Mouse (Mus musculus) hindbrain, embryonic 16.5 days (tissue): Measurements from ENCODE around the gene Hopx. TPM values are rescaled to one million over a fixed set of nuclear protein-coding genes. Genes with fewer than 3 reads are reported as not detected.
"Not testable (repeated sequence)": the region's sequence is repeated elsewhere in the genome, so short reads cannot be mapped to it uniquely, and the experiment has no call there.

ENCODE experiments used
- ATAC-seq: fragments of 200-750 bp; cut with Nextera tagmentation; 2 replicates; pipeline ENCODE4 v1.8.0; 2017; ENCODE audit warnings: moderate TSS enrichment, moderate library complexity
- H3K27ac ChIP-seq: fragments of 300-500 bp; sonication (generic); 2 replicates; pipeline ENCODE4 v1.5.1; 2014; ENCODE audit warnings: low read depth, mild to moderate bottlenecking, control low read depth, low read length, moderate library complexity
- H3K27me3 ChIP-seq: fragments of 300-500 bp; sonication (generic); replicated peaks from 2 replicates; pipeline ENCODE4 v1.6.1; 2014; ENCODE audit warnings: low read length; ENCODE audit not compliant: control insufficient read depth, insufficient read depth
- H3K36me3 ChIP-seq: fragments of 300-500 bp; sonication (generic); 2 replicates; pipeline ENCODE4 v1.6.1; 2014; ENCODE audit warnings: mild to moderate bottlenecking, low read length, moderate library complexity, mixed read lengths; ENCODE audit not compliant: control insufficient read depth, insufficient read depth
- H3K4me1 ChIP-seq: fragments of 300-500 bp; sonication (generic); 2 replicates; pipeline ENCODE4 v1.6.1; 2014; ENCODE audit warnings: low read depth, low read length; ENCODE audit not compliant: control insufficient read depth, insufficient read depth
- H3K4me2 ChIP-seq: fragments of 300-500 bp; sonication (generic); 2 replicates; pipeline ENCODE4 v1.6.1; 2014; ENCODE audit warnings: mild to moderate bottlenecking, low read length, control low read depth, moderate library complexity
- H3K4me3 ChIP-seq: fragments of 300-500 bp; sonication (generic); 2 replicates; pipeline ENCODE4 v1.5.1; 2014; ENCODE audit warnings: mild to moderate bottlenecking, low read length, control low read depth, moderate library complexity
- H3K9ac ChIP-seq: fragments of 300-500 bp; sonication (generic); 2 replicates; pipeline ENCODE4 v1.6.1; 2014; ENCODE audit warnings: low read depth, mild to moderate bottlenecking, control low read depth, low read length, moderate library complexity
- H3K9me3 ChIP-seq: fragments of 300-500 bp; sonication (generic); 2 replicates; pipeline ENCODE4 v1.6.1; 2014; ENCODE audit warnings: mild to moderate bottlenecking, low read length, moderate library complexity; ENCODE audit not compliant: control insufficient read depth
- WGBS: fragments of 180-500 bp; shearing (Covaris S2); extraction: QIAGEN DNeasy Blood & Tissue Kit; methylation state at CpG from one replicate; pipeline ENCODE4 v1.1.7; 2014; 5-methylcytosine and 5-hydroxymethylcytosine counted together
- polyA plus RNA-seq: library from polyadenylated mRNA; unstranded; fragments of >200 nt; fragmentation: Nextera tagmentation; extraction: Ambion mirVana; gene quantifications from 2 replicates; pipeline ENCODE4 v1.2.1, GENCODE M21; 2015

Gene Hopx
- polyA plus RNA-seq, 1 experiment from 2014 or later = 6.7 TPM

DNA sequence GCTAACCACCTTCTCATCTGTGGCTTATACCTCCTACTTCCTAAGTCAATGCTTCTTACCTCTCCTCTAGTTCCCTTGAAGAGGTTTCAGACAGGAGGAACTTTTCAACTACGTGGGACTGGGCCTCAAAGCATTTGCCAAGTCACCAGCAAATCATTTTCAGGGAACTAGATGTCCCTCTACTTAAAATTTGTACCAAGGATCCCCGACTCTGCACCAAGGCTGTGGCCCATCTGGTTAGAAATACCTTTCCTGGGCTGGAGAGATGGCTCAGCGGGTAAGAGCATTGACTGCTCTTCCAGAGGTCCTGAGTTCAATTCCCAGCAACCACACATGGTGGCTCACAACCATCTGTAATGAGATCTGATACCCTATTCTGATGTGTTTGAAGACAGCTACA, 18.7 kb downstream of the Hopx start:
- not testable (repeated sequence) for H3K4me2 ChIP-seq, ATAC-seq

DNA sequence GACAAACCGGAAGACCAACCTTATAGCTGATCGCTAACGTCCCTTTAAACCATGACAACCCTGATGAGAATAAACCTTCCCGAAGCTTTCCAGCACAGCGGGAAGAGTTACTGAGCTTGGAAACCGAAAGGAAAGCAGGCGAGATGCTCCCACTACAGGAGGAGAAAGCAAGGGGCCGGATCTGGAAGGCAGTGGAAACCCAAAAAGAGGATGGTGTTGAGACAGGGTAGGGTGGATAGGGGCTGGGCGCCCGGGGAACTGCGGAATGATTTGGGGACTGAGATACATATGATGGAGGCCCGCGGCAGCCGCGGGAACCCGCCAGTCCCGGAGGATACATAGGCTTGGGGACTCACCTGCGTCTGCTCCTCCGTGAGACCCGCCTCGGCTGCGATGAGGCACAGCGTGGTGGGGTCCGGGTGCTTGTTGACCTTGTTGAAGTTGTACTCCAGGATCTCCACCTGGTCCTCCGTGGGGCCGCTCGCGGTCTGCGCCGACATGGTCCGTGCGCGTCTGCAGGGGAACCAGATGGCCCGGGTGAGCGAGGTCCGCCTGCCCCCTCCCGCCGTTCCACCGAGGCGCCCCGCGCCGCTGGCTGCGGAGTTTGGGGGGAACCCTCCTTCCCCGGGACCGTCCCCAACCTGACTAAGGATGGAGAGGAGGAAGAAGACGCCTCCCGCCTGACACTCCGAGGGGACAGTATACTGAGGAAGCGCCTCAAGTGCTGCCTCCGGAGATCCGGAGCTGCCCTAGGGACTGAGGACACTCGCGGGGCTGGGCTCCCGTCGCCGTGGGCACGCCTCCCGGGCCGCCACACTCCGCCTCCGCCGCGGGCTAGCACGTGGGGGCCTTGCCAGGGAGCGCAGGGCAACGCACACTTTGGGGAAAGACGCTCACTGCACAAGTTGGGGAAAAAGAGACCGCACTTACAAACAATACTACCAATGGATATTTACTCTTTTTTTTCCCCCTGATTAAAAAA, 20.1 kb downstream of the Hopx start:
- H3K27ac ChIP-seq = peak overlapping the region; percentile 33
- H3K27me3 ChIP-seq = peaks cover 6% of the 10 kb centered on the region; the same call in 1 of the 2 replicates
- peak; percentile 87 for ATAC-seq
- H3K36me3 ChIP-seq = no peaks in the 10 kb centered on the region
- WGBS = under 1% methylated on average over 69 of the region's 69 CpGs
- H3K4me1 ChIP-seq = peaks cover 7% of the 10 kb centered on the region
- H3K4me2 ChIP-seq = peak overlapping the region; percentile 99
- no peaks in the 10 kb centered on the region for H3K9me3 ChIP-seq
- H3K9ac ChIP-seq = peak overlapping the region; percentile 69
- peak overlapping the region; percentile 62 for H3K4me3 ChIP-seq

More for the DNA sequence above, 18.7 kb downstream of the Hopx start:
- not testable (repeated sequence) for H3K4me1 ChIP-seq, H3K27ac ChIP-seq, H3K27me3 ChIP-seq, H3K9ac ChIP-seq, H3K4me3 ChIP-seq, H3K9me3 ChIP-seq, H3K36me3 ChIP-seq
- WGBS = 94% methylated on average over 3 of the region's 3 CpGs

DNA sequence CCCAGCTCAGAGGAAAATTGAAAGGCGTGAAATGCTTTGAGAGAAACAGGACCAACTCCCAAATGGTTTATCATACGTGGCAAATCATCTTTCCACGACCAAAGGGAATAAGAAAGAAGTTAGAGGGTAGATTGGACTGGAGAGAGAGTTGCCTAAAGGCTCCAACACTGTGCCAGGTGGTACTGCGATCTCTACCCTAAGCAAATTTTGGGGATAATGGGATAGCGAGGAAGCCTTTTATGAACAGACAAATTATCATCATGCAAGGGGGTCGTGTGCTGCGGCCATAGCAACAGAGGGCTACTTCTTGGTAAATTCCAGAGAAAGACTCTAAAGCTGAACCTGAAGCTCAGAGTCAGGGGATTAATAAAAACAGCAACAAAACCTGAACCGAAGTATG, 21.0 kb downstream of the Hopx start:
- H3K4me2 ChIP-seq = peak overlapping the region; percentile 99
- H3K4me1 ChIP-seq = peaks cover 7% of the 10 kb centered on the region
- H3K9me3 ChIP-seq = no peaks in the 10 kb centered on the region
- peak overlapping the region; percentile 62 for H3K4me3 ChIP-seq
- peaks cover 6% of the 10 kb centered on the region; the same call in 1 of the 2 replicates for H3K27me3 ChIP-seq
- ATAC-seq = no peak
- no peaks in the 10 kb centered on the region for H3K36me3 ChIP-seq
- H3K27ac ChIP-seq = no peak overlapping the region
- 18% methylated on average over 8 of the region's 8 CpGs for WGBS
- no peak overlapping the region for H3K9ac ChIP-seq

DNA sequence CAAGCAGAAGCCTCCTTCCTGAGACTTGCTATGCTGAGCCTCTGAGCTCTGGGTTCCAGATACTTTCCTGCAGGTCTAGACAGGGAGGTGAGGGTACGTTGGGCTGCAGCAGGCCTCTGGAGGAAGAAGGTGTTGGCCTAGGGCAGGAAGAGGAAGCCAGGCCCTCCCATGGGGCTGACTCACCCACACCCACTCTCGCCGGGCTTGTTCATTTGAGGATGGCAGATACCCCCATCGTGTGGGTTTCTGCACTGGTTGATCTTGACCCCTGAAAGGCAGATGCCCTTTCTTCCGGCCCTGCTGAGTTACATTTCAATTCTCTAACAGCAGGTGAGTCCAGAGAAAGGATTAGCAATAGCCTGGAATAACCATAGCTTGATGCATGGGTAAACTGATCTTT, 22.4 kb downstream of the Hopx start:
- Histone ChIP-seq H3K4me2 (peak overlapping the region; percentile 37), H3K27ac (no peak overlapping the region), H3K27me3 (peaks cover 6% of the 10 kb centered on the region; the same call in 1 of the 2 replicates), H3K9ac (no peak overlapping the region), H3K4me1 (peaks cover 7% of the 10 kb centered on the region), H3K4me3 (no peak overlapping the region; the same call in 1 of the 2 replicates), H3K36me3 (no peaks in the 10 kb centered on the region), H3K9me3 (no peaks in the 10 kb centered on the region)
- WGBS = 78% methylated on average over 5 of the region's 5 CpGs
- ATAC-seq = no peak

DNA sequence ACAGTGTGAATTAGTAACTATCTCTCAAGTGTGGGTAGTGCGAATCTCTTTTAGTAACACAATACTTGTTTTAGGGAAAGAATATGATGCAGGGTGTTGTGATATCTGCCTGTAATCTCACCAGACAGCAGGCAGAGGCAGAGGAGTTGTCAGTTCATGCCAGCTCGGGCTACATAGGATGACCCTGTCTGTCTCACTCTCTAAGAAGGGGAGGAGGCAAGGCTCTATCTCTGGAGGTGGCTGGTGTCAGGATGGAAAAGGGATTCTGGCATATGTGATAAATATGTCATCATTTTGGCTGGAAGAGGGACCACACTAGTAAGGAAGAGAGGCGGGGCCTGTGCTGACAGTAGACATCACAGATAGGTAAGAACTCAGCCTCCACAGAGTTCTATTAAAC, 23.0 kb downstream of the Hopx start:
- no peak overlapping the region for H3K27ac ChIP-seq
- H3K9ac ChIP-seq = no peak overlapping the region
- peaks cover 7% of the 10 kb centered on the region for H3K4me1 ChIP-seq
- WGBS = 83% methylated on average over 3 of the region's 3 CpGs
- no peaks in the 10 kb centered on the region for H3K9me3 ChIP-seq
- no peak overlapping the region for H3K4me3 ChIP-seq
- peaks cover 6% of the 10 kb centered on the region; the same call in 1 of the 2 replicates for H3K27me3 ChIP-seq
- peak overlapping the region; percentile 10 for H3K4me2 ChIP-seq
- H3K36me3 ChIP-seq = no peaks in the 10 kb centered on the region
- ATAC-seq = no peak

DNA sequence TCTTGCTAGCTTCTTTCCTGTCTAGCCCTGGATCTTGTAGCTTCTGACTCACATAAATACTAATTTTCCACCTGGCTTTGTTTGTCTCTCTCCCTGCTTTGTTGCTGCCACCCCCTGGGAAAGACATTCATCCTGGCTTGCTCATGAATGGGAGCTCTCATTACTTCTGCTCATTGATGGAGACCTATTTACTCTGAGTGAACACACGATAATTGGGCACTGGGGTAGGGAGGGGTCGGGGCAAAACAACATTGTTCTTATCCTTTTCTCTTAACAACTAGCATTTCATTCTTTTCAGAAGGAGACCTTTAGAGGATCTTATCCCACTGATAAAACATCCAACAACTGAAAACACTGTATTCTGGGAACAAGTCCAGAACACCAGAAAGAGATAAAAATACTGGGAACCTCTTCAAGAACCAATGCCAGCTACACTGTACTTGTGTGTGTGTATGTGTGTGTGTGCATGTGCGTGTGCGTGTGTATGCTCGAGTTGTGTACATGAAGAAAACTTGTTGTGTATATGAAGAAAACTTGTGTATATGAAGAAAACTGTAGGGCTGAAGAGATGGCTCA, 24.3 kb downstream of the Hopx start:
- ATAC-seq = no peak
- Histone ChIP-seq H3K4me3 (no peak overlapping the region), H3K9me3 (no peaks in the 10 kb centered on the region), H3K27ac (no peak overlapping the region), H3K36me3 (no peaks in the 10 kb centered on the region), H3K4me2 (no peak overlapping the region), H3K4me1 (peaks cover 6% of the 10 kb centered on the region), H3K27me3 (peaks cover 3% of the 10 kb centered on the region; the same call in 1 of the 2 replicates), H3K9ac (no peak overlapping the region)
- WGBS = 47% methylated on average over 5 of the region's 5 CpGs

DNA sequence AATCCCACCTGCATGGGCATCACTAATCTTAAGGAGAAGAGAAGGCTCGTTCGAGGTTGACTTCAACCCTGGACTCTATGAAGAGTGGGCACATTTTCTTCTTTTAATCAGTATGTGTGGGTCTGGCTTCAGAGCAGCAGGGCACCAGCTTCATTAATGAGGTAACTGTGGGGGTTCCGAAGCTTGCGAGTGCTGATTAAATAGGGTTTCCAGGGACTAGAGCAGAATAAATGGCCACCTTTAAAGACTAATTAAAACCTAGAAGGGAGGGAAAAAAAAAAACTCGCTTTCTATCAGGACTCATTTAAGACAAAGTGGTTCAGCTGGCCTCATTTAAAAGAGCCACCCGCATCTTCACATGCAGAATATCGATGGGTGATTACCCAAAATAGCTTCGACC, 25.0 kb downstream of the Hopx start:
- Histone ChIP-seq H3K9ac (no peak overlapping the region), H3K36me3 (no peaks in the 10 kb centered on the region), H3K4me2 (no peak overlapping the region), H3K27me3 (peaks cover 3% of the 10 kb centered on the region; the same call in 1 of the 2 replicates), H3K4me3 (no peak overlapping the region), H3K9me3 (no peaks in the 10 kb centered on the region), H3K4me1 (no peaks in the 10 kb centered on the region; the same call in 1 of the 2 replicates), H3K27ac (0 out of 2 replicates have a peak overlapping the region, but pooled peaks have one; percentile 20)
- WGBS = 32% methylated on average over 8 of the region's 8 CpGs
- ATAC-seq = no peak

DNA sequence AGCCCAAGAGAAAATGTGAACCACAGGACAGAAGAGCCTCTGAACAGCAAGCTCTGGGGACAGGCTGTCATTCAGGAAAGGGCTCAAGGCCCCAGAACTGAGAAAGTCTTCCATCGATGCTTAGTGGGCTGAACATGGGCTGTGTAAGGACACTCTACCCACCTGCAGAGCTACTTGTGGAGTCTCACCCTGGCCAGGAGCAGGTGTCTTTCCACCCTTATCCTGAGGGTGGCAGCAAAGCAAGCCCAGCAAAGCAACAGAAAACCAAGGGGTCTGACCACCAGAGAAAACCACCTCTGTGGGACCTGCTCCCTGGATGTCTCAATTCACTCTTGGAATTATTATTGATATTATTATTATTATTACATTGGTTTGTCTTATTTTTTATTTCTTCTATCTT, 25.6 kb downstream of the Hopx start:
- Histone ChIP-seq H3K9me3 (no peaks in the 10 kb centered on the region), H3K4me2 (no peak overlapping the region), H3K27me3 (peaks cover 3% of the 10 kb centered on the region; the same call in 1 of the 2 replicates), H3K27ac (no peak overlapping the region), H3K9ac (no peak overlapping the region), H3K4me3 (no peak overlapping the region), H3K36me3 (no peaks in the 10 kb centered on the region), H3K4me1 (no peaks in the 10 kb centered on the region; the same call in 1 of the 2 replicates)
- 0 out of 2 replicates have a peak, but pooled peaks have one; percentile 46 for ATAC-seq
- 38% methylated on average over 1 of the region's 1 CpGs for WGBS

DNA sequence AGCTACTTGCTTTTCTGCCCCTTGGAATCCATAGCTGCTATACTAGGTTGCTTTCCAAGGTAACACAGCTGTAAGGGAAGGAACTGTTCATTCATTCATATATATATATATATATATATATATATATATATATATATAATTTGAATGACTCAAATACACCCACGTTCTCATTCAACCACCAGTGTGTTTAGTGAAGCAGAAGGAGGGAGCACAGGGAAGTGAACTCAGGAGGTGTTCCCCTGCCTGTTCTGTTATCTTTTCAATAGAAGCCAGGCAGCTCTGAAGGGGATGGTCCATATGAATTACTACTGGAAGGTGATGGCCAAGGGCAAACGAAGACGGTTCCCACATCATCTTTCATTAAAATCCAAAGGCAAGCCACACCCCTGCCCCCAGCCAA, 27.8 kb downstream of the Hopx start:
- Histone ChIP-seq H3K4me3 (no peak overlapping the region), H3K4me2 (no peak overlapping the region), H3K9me3 (no peaks in the 10 kb centered on the region), H3K9ac (no peak overlapping the region), H3K27ac (no peak overlapping the region), H3K27me3 (no peaks in the 10 kb centered on the region), H3K36me3 (no peaks in the 10 kb centered on the region), H3K4me1 (no peaks in the 10 kb centered on the region; the same call in 1 of the 2 replicates)
- no peak for ATAC-seq
- WGBS = 83% methylated on average over 3 of the region's 3 CpGs
